Mouse (Mus musculus): Measurements from ENCODE around the gene Hypk.
"Not testable (repeated sequence)": the region's sequence is repeated elsewhere in the genome, so short reads cannot be mapped to it uniquely, and the experiment has no call there.

Gene Hypk

GRCm38 (mm10) chr2:121448739-121449535 lies 4.2 kb upstream of the Hypk start, which contains the start of gene Serf2:
Gene Serf2, plus strand, starts transcription at chr2:121449195.
- peak; percentile 100 for DNase-seq

GRCm38 (mm10) chr2:121449545-121450011 lies 3.5 kb upstream of the Hypk start:
- no peak for DNase-seq

DNA sequence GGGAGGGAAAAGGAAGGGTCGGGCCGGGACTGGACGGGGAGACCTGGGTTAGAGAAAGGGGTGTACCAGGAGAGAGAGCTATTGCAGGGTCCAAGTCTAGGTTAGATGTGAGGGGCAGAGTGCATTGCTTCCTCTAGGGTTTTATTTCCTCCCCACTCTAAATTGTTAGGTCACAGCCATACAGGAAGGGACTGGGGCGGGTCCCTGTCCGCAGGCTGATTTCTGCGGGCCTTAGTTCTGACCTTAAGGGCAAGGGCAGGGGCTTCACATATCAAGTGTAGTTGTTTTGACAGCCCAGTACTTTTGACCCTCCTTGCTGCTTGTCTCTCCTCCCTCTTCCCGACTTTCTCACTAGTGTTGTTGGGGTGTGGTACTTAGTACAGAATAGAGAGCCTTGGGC lies 3.0 kb upstream of the Hypk start:
- DNase-seq: no peak

DNA sequence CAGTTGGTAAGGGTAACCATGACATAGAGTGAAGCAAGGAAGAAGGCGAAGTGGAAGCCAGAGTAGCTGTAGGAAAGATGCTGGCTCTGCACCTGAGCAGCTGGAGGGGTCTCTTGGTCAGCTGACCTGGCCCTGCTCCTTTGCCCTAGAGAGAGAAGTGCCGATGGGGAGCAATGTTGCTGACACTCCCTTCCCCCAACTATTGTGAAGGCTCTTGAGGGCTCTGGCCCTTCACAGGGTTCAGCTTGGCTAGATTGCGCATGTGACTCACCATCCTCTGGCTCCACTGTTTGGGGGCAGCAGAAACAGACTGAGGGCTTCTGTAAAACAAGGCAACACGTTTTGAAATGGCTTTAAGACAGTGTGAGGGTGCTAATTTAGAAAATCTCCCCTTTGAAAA lies 729 bp upstream of the Hypk start:
- no peak for DNase-seq

- DNase-seq: no peak
Observed at GRCm38 (mm10) chr2:121453917-121454316, 827 bp downstream of the Hypk start.

DNA sequence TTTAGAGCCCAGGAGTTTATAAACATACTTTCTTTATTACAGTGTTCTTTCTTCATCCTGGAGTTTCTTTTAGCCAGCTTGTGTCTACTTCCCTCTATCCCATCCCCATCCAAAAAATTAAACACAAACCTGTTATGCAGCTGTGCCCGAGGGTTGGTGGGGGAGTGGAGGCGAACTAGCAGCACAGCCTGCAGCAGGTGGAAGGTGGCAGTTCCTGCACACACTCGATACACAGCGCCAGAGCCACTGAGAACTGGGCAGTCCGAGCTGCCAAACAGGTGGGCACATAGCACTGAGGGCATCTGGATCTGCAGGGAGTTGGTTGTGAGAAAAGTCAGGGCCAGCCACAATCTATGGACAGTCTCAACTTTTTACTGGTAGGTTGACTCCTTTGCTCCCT lies 2.4 kb downstream of the Hypk start:
- DNase-seq: no peak

DNA sequence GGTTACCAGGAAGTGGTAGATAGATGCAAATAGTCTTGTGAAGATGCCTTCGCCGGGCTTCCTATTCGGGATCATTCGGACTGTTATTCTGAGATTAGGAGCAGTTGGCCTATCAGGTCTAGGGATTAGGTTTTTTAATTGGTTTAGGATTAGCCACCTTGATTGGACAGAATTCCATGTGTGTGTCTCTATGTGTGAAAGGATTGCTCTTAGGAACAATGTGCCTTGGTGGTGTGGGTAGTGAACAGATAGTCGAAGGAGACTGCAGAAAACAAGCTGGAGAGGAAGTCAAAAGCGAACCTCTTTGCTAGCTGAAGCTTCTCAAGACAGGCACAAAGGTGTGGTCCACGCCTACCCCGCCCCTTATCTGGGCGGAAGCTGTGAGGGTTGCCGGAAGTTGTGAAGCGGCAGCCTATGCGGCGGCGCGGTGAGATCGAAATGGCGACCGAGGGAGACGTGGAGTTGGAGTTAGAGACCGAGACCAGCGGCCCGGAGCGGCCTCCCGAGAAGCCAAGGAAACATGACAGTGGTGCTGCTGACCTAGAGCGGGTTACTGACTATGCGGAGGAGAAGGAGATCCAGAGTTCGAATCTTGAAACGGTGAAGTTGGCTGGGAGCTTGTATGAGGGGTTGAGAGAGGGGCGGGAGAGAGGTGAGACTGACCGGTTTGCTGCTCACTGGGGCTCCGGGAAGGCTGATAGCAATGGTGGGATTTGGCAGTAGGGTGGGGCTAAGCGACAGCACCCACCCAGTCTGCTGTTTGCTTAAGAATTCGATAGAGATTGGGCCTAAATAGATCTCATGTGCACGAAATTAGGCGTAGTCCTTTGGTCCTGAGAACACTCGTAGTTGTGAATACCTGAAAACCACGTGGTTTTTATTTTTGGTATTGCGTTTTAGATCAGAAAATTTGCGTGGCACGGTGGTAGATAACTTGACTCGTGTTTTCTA lies 3.9 kb downstream of the Hypk start, which contains the start of gene Serinc4:
Gene Serinc4 (minus strand): TSS at position 90 of the 951 bp plus-strand sequence.
- DNase-seq: peak; percentile 70

- no peak for DNase-seq
Observed at GRCm38 (mm10) chr2:121460071-121460470, 7.0 kb downstream of the Hypk start.

- DNase-seq: not testable (repeated sequence)
Observed at GRCm38 (mm10) chr2:121468982-121469381, 15.9 kb downstream of the Hypk start.

DNA sequence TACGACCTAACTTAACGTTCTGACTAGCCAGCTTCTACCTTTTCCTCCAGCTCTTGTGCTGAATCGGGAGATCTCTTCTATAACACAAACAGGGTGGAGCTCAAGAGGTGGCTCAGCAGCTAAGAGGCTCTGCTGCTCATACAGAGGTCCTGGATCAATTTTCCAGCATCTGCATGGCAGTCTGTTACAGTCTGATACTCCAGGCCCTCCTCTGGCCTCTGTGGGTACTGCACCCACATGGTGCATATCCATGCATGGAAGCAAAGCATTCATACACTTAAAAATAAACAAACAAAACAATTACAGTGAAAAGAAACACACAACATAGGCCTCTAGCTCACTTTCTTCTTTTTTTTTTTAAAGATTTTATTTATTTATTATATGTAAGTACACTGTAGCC lies 19.7 kb downstream of the Hypk start:
- DNase-seq: not testable (repeated sequence)

- DNase-seq: peak; percentile 81
Observed at GRCm38 (mm10) chr2:121473301-121474179, 20.4 kb downstream of the Hypk start, which contains the start of gene Mfap1b. Gene Mfap1b, minus strand, starts transcription at chr2:121474067.

GRCm38 (mm10) chr2:121474180-121474535 lies 21.1 kb downstream of the Hypk start:
- no peak for DNase-seq

DNA sequence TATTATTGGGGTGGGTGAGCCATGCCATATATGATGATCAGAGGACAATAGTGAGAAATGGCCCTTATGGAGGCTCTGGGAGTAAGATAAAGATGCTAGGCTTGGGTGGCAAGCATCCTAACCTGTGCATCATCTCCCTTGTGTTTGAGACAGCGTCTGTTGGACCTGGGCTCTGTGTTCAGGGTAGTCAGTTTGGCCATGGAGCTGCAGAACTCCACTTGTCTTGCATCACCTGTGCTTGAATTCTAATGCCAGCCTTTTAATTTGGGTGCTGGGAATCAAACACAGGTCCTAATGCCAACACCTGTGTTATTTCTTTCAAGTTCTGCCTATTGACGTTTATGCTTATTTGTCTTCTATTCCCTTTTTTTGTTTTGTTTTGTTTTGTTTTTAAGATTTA lies 22.2 kb downstream of the Hypk start:
- not testable (repeated sequence) for DNase-seq

DNA sequence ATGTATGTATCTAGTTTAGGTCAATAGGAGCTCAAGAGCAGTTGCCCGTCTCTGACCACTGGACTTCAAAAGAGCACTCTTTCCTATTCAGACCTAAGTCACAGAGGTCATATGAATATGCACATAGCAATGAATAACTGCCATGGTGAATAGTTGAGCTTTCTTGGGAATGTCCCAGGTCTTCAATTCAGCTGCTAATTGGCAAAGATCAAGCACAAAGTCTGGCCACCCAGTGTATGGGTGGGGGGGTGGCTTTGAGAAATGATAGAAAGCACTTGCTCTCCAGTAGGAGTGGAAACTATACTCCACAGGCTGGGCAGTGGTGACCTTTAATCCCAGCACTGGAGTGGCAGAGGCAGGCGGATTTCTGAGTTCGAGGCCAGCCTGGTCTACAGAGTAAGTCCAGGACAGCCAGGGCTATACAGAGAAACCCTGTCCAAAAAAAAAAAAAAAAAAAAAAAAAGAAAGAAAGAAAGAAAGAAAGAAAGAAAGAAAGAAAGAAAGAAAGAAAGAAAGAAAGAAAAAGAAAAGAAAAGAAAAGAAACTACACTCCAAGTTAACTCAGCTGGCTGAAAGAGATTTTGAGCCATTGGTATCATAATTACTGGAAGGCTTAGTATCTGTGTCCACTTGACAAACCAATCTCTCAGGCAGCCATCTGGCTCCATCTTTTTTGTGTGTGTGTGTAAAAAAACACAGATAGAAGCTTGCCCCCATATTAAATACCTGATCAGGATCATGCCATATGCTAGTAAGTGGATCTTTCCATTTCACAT lies 24.6 kb downstream of the Hypk start:
- DNase-seq: no peak

GRCm38 (mm10) chr2:121480498-121480897 lies 27.4 kb downstream of the Hypk start:
- DNase-seq: no peak

DNA sequence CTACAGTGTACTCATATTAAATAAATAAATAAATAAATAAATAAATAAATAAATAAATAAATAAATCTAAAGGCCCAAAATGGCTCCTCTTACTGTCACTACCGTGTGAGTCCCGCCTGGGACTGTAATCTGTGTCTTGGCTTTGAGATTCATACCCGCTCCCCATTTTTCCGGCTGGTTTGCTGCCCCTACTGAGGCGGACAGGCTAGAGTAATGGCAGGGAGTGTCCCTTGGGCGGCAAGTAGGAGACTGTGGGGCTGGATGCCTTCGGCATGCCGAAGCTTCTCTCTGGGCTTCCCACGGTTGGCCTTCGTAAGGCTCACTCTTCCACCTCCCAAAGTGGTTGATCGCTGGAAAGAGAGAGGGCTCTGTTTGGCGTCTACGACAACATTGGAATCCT lies 27.8 kb downstream of the Hypk start:
- not testable (repeated sequence) for DNase-seq

DNA sequence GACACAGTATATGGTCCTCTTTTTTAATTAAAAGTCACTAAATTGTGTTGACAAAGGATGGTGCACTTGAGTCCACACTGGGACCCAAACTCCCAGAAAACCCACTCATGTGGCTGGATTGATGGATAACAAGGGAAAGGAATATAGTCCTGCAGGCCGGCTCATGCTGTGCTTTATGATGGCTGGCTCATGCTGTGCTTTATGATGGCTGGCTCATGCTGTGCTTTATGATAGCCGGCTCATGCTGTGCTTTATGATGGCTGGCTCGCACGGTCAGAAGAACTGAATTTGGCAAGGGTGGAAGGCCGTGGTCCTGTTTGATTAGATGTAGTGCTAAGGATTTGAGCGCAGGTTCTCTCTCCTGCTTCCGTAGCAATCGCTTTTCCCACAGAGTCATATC lies 30.5 kb downstream of the Hypk start:
- DNase-seq: no peak

DNA sequence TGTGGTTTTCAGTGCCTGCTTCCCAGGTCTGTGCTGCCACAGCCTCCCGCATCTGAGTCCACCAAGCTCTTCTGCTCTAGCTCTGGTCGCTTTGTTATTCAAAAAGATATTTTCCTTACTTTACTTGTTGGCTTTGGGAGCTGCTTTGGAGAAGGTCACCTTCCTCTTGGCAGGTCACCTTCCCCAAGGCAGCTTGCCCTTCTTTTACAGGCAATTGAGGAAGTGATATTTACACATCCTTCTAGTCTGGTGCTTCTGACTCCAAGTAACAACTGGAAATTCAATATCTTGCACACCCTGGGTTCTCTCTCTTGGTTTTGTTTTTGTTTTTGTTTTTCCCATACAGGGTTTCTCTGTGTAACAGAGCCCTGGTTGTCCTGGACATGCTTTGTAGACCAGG lies 31.3 kb downstream of the Hypk start:
- DNase-seq: not testable (repeated sequence)

DNA sequence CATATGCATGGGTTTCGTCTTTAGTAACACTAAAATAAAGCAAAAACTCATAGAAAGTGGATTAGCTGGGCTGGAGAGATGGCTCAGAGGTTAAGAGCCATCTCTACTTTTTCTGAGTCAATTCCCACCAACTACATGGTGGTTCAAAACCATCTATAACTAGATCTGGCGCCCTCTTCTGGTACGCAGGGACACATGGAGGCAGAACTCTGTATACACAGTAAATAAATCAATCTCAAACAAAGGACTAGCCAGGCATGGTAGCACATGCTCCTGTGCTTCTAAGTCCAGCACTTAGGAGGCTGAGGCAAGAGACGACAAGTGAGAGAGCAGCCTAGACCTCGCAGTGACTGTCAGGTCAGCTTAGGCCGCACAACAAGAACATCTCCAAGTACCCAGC lies 48.5 kb downstream of the Hypk start:
- DNase-seq: not testable (repeated sequence)

DNA sequence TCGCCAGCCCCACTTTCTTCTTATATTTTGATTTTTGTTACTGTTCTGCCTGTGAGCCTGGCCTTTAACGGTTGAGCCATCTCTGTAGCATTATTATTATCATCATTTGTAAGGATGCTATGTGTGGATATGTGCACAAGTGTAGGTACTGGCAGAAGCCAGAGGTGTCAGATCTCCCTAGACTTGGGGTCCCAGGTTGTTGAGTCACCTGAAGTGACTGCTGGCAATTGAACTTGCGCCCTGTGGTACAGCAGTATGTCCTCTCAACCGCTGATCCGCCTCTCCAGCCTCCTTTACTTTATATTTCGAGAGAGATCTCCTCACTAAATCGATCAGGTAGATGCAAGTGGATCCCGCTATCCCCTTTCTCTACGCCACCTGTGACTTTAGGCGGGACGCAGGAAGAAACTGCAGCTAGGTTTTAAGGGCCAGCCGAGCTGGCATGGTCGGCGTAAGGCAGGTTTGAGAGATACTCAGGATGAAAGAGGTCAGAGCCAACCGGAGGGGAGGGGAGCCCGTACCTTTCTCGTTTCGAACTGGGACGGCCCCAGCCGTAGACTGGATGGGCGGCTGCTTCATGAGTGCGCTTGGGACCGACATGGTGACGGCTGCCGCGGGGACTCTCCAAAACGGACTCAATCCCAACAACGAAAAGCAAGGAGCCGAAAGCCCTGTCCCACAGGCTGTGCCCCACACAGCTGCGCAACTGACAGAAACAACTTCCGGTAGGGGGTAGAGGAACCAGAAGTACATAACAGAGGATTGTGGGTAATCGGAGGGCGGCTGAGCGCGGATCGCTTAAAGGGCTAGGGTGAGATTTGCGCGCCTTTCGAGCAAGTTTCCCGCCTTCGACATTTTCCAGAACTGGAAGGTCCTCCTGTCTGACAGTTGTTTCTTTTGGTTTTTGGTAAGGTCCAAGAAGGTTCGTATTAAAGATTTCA lies 53.1 kb downstream of the Hypk start, which contains the start of the genes Mfap1a and Wdr76:
Gene Mfap1a (minus strand): TSS at position 724 of the 941 bp plus-strand sequence.
Gene Wdr76 (plus strand): TSS at position 782 of the 941 bp plus-strand sequence.
- DNase-seq: peak; percentile 81

Measured in cerebellum, adult 11-12 months (tissue).